Mouse (Mus musculus) hematopoietic stem cell, adult 5-6 weeks (primary cell): ENCODE results near the gene Eps15l1. TPM values are rescaled to one million over a fixed set of nuclear protein-coding genes. Genes with fewer than 3 reads are reported as not detected.
A peak's percentile ranks its signal among the peaks of the same experiment; 100 is the strongest.

Source experiments
- ATAC-seq, 2 experiments: fragments of 125-278 bp in 1 of 2; replicated peaks in 1 of 2; 2 replicates each; pipeline ENCODE4 v1.8.0; 2016 to 2017; ENCODE audit warnings: inconsistent platforms in 2 of 2, mild to moderate bottlenecking in 2 of 2, moderate number of reproducible peaks in 2 of 2, low read depth in 1 of 2, moderate TSS enrichment in 1 of 2; ENCODE audit not compliant: low FRiP score in 2 of 2, poor library complexity in 2 of 2, severe bottlenecking in 2 of 2, insufficient read depth in 1 of 2, low TSS enrichment in 1 of 2
- total RNA-seq: library from RNA; stranded (forward); fragments of 172-1452, 232-1000 nt; gene quantifications from 2 replicates; pipeline ENCODE4 v1.2.3, GENCODE M21; 2017

The Eps15l1 gene
- total RNA-seq, result 50.0 and 54.2 TPM in 2 replicates

GRCm38 (mm10) chr8:72421362-72422335, at the start of gene Eps15l1:
Gene Eps15l1 (minus strand): TSS chr8:72421460.
- ATAC-seq, result peak; percentile 95 to 97

- ATAC-seq, result no peak
Observed at GRCm38 (mm10) chr8:72470684-72471083, 49.4 kb upstream of the Eps15l1 start.

- ATAC-seq, result no peak
Observed at GRCm38 (mm10) chr8:72469984-72470383, 48.7 kb upstream of the Eps15l1 start.

GRCm38 (mm10) chr8:72469243-72469642, 48.0 kb upstream of the Eps15l1 start:
- ATAC-seq, result no peak

GRCm38 (mm10) chr8:72464211-72464610, 43.0 kb upstream of the Eps15l1 start:
- ATAC-seq, result no peak

- ATAC-seq, result no peak
Observed at GRCm38 (mm10) chr8:72459881-72460533, 38.7 kb upstream of the Eps15l1 start.

GRCm38 (mm10) chr8:72458457-72458856, 37.2 kb upstream of the Eps15l1 start:
- ATAC-seq, result no peak

GRCm38 (mm10) chr8:72457806-72458205, 36.5 kb upstream of the Eps15l1 start:
- no peak for ATAC-seq

- no peak for ATAC-seq
Observed at GRCm38 (mm10) chr8:72455317-72455716, 34.1 kb upstream of the Eps15l1 start.

GRCm38 (mm10) chr8:72453904-72454303, 32.6 kb upstream of the Eps15l1 start:
- no peak for ATAC-seq

GRCm38 (mm10) chr8:72451516-72451915, 30.3 kb upstream of the Eps15l1 start:
- no peak for ATAC-seq

- no peak for ATAC-seq
Observed at GRCm38 (mm10) chr8:72445071-72445470, 23.8 kb upstream of the Eps15l1 start.

GRCm38 (mm10) chr8:72443994-72444350, 22.7 kb upstream of the Eps15l1 start:
- no peak; a peak in 1 of 4 replicates for ATAC-seq

GRCm38 (mm10) chr8:72443338-72443993, 22.2 kb upstream of the Eps15l1 start, which contains the start of the genes Calr3 and 1700030K09Rik:
Gene Calr3 (minus strand): TSS chr8:72443870.
Gene 1700030K09Rik (plus strand): TSS chr8:72443880.
- peak; percentile 100 for ATAC-seq

- ATAC-seq, result no peak
Observed at GRCm38 (mm10) chr8:72438248-72439015, 17.2 kb upstream of the Eps15l1 start.

- no peak for ATAC-seq
Observed at GRCm38 (mm10) chr8:72434952-72435351, 13.7 kb upstream of the Eps15l1 start.

- ATAC-seq, result no peak
Observed at GRCm38 (mm10) chr8:72429676-72430075, 8.4 kb upstream of the Eps15l1 start.
